Mouse (Mus musculus) spleen, adult 2 months (tissue): ENCODE measurements around the gene Wasf2. TPM values are rescaled to one million over a fixed set of nuclear protein-coding genes. Genes with fewer than 3 reads are reported as not detected.
A peak's percentile ranks its signal among the peaks of the same experiment; 100 is the strongest.

Experiments
- DNase-seq, 2 experiments: peaks; one replicate each; pipeline versions ENCODE4 v3.0.0 to v3.0.0-alpha.2; 2012 to 2021; ENCODE audit warnings: low spot score in 2 of 2, low read depth in 1 of 2
- H3K27ac ChIP-seq: fragments of 200-500 bp; 2 replicates; pipeline ENCODE4 v1.5.1; 2012; ENCODE audit warnings: low read length, inconsistent platforms; ENCODE audit not compliant: insufficient read depth
- H3K27me3 ChIP-seq: fragments of 200-500 bp; 2 replicates; pipeline ENCODE4 v1.6.1; 2012; ENCODE audit warnings: mild to moderate bottlenecking, moderate library complexity, low read length, inconsistent platforms; ENCODE audit not compliant: control insufficient read depth, insufficient read depth
- H3K36me3 ChIP-seq: fragments of 200-500 bp; 2 replicates; pipeline ENCODE4 v1.6.1; 2012; ENCODE audit warnings: mild to moderate bottlenecking, low read length, inconsistent platforms; ENCODE audit not compliant: control insufficient read depth, insufficient read depth
- H3K4me1 ChIP-seq: fragments of 200-500 bp; 2 replicates; pipeline ENCODE4 v1.6.1; 2011; ENCODE audit warnings: inconsistent platforms; ENCODE audit not compliant: control insufficient read depth, insufficient read depth, insufficient read length
- H3K4me3 ChIP-seq: fragments of 200-500 bp; 2 replicates; pipeline ENCODE4 v1.5.1; 2011; ENCODE audit warnings: mild to moderate bottlenecking, inconsistent platforms; ENCODE audit not compliant: insufficient read depth, insufficient read length; ENCODE audit errors: extremely low read depth
- CTCF ChIP-seq: fragments of 200-500 bp; IDR thresholded peaks from 2 replicates; pipeline ENCODE4 v1.5.1; 2011; ENCODE audit warnings: mild to moderate bottlenecking, inconsistent platforms; ENCODE audit not compliant: insufficient read depth, insufficient read length, insufficient replicate concordance; ENCODE audit errors: extremely low read depth
- POLR2A ChIP-seq: fragments of 200-500 bp; IDR thresholded peaks from 2 replicates; pipeline ENCODE4 v1.6.1; 2011; ENCODE audit warnings: low read depth, low read length, inconsistent platforms
- WGBS: fragments of 180-500 bp; shearing (Covaris S2); methylation state at CpG from one replicate; pipeline ENCODE4 v1.1.7; 2018; 5-methylcytosine and 5-hydroxymethylcytosine counted together
- polyA plus RNA-seq: library from polyadenylated mRNA; depleted of rRNA; stranded (reverse); fragments of >200 nt; gene quantifications from 2 replicates; pipeline ENCODE4 v1.2.3, GENCODE M21; 2012

Gene Wasf2
- polyA plus RNA-seq, 1 experiment: 76.2 TPM

DNA sequence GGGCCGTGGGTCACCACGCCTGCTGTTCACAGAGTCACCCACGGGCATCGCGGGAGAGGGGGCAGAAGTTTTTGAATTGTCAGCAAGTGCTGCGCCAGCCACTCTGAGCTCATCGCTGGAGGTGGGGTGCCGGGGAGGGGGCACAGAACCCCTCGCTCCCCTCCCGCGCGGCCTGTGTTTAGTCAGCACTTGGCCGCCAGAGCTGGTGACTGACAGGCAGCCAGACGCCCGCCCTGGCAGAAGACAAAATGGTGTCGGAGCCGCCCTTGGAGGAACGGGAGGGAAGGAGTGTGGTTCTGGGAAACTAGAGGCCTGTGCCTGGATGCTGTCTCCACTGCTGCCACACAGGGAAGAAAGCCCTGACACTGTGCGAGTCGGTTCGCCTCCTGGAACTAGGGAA, 70.0 kb downstream of the Wasf2 start:
- Histone ChIP-seq H3K36me3 (peaks cover 6% of the 10 kb centered on the region), H3K27me3 (no peaks in the 10 kb centered on the region), H3K4me3 (no peak overlapping the region), H3K27ac (no peak overlapping the region), H3K4me1 (peaks cover 13% of the 10 kb centered on the region; the same call in 1 of the 2 replicates)
- TF ChIP-seq POLR2A: no peak
- no peak for TF ChIP-seq CTCF
- DNase-seq: no peak
- 81% methylated on average over 21 of the region's 21 CpGs for WGBS

DNA sequence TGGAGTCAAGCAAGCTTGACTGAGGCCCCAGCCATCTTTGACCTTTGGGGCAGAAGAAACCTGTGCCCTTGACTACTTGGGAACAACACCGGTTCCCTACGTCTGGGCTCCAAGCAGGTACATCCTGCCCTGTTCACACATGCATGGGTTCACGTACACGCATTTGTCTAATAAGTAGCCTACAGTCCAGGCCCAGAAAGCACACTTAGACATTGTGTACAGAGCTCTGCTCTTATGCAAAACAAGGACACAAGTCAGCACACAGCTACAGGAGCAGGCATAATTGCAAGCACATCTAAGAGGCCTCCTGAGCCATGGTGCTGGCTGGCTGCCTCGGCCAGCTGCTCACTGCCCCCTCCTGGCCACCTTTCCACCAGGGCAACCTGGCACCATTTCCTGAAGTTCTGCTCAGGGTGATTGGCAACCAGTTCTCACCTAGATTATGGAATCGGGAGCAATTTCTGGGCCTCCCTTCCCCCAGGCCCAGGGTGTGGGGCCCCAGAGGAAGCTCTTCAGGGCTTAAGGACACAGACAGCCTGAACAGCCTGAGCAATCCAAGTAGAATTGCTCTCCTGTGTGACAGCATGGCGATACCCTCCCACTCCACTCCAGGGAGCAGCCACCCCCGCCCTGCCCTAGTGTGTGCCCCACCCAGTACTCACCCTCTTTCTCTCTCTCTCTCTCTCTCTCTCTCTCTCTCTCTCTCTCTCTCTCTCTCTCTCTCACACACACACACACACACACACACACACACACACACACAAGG, 70.9 kb downstream of the Wasf2 start:
- no peaks in the 10 kb centered on the region for H3K27me3 ChIP-seq
- H3K27ac ChIP-seq: 0 out of 2 replicates have a peak overlapping the region, but pooled peaks have one; percentile 0
- DNase-seq: peak in 1 of 2 experiments; percentile 77
- peaks cover under 1% of the 10 kb centered on the region for H3K36me3 ChIP-seq
- peak; percentile 83 for TF ChIP-seq CTCF
- no peak for TF ChIP-seq POLR2A
- 60% methylated on average over 8 of the region's 8 CpGs for WGBS
- H3K4me1 ChIP-seq: peaks cover 12% of the 10 kb centered on the region; the same call in 1 of the 2 replicates
- no peak overlapping the region for H3K4me3 ChIP-seq

DNA sequence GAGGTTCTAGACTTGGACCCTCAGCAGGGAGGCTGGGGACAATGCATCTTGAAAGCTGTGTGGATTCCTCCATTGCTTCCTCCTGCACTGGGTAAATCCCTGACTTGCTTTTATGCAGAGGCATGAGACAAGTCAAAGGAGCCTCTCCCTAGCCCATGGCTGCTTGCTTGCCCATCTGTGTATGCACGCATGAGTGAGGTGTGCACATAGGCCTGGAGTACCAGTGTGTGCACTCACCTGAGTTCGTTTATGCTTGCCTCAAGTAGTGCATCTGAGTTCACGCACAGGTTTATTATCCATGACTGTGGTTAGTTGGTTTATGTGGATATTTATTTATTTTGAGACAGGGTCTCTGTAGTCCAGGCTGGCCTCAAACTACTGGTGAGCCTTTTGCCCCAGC, 71.9 kb downstream of the Wasf2 start:
- Histone ChIP-seq H3K27me3 (no peaks in the 10 kb centered on the region), H3K4me1 (peaks cover 3% of the 10 kb centered on the region; the same call in 1 of the 2 replicates), H3K36me3 (no peaks in the 10 kb centered on the region; the same call in none of the 2 replicates), H3K4me3 (no peak overlapping the region), H3K27ac (no peak overlapping the region)
- no peak for DNase-seq
- 90% methylated on average over 3 of the region's 3 CpGs for WGBS
- TF ChIP-seq POLR2A (no peak), CTCF (no peak)

- no peak overlapping the region for H3K27ac ChIP-seq
- 78% methylated on average over 3 of the region's 3 CpGs for WGBS
- H3K4me3 ChIP-seq: no peak overlapping the region
- no peaks in the 10 kb centered on the region for H3K27me3 ChIP-seq
- no peaks in the 10 kb centered on the region for H3K4me1 ChIP-seq
- no peaks in the 10 kb centered on the region for H3K36me3 ChIP-seq
- no peak for TF ChIP-seq CTCF
- TF ChIP-seq POLR2A: no peak
- DNase-seq: no peak
Measured at GRCm38 (mm10) chr4:133203591-133203990, 73.3 kb downstream of the Wasf2 start.

DNA sequence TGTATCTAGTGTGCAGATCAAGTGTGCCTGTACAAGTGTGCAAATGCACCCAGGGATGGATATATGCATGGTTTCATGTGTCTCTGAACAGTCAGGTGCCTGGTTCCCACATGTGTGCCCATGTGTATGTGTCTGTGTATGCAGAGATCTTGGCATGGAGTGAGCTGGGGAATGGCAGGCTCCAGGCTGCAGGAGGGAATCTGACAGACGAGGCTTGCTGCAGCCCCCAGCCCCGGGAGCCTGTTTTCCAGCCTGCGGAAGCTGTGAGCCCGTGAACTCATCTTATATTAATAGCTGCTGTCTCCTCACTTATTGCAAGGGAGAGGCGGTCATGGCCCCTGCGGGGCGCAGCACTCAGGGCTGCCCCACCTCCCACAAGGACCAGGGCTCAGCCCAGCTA, 74.1 kb downstream of the Wasf2 start:
- Histone ChIP-seq H3K27me3 (no peaks in the 10 kb centered on the region), H3K4me1 (no peaks in the 10 kb centered on the region), H3K27ac (no peak overlapping the region), H3K4me3 (no peak overlapping the region), H3K36me3 (no peaks in the 10 kb centered on the region)
- 85% methylated on average over 7 of the region's 7 CpGs for WGBS
- TF ChIP-seq CTCF (no peak), POLR2A (no peak)
- DNase-seq: no peak

DNA sequence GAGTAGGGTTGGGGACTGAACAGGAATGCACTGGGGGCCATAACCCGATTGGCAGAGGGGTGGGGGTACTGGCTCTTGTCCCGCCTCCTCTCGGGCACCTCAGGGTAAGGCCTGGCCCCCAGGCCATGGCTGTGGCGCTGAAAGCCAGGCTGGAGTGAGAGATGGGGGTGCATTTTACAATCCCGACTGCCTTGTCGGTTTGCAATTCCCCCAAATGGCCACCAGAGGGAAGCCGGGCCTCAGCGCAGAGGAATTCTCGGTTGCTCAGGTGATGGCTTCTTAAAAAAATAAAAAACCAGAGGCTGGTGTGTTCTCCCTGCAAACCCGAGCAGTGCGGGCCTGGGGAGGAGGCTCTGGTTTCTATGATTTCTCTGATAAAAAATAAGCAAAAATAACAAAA, 79.1 kb downstream of the Wasf2 start:
- no peak for TF ChIP-seq POLR2A
- peak; percentile 95 for TF ChIP-seq CTCF
- WGBS: 4% methylated on average over 11 of the region's 11 CpGs
- Histone ChIP-seq H3K4me1 (0 out of 2 replicates have a peak, but pooled peaks cover 4% of the 10 kb centered on the region), H3K27ac (no peak overlapping the region), H3K36me3 (no peaks in the 10 kb centered on the region), H3K4me3 (no peak overlapping the region), H3K27me3 (peaks cover 6% of the 10 kb centered on the region)
- peak in 1 of 2 experiments; percentile 46 for DNase-seq
